Mouse (Mus musculus) skeletal muscle tissue, adult 2 months (tissue): Measurements from ENCODE around the gene Cyb5r3.

Experiments
- DNase-seq: peaks from one replicate; pipeline ENCODE4 v3.0.0-alpha.2; 2012; ENCODE audit warnings: low read depth, low spot score

Gene Cyb5r3

DNA sequence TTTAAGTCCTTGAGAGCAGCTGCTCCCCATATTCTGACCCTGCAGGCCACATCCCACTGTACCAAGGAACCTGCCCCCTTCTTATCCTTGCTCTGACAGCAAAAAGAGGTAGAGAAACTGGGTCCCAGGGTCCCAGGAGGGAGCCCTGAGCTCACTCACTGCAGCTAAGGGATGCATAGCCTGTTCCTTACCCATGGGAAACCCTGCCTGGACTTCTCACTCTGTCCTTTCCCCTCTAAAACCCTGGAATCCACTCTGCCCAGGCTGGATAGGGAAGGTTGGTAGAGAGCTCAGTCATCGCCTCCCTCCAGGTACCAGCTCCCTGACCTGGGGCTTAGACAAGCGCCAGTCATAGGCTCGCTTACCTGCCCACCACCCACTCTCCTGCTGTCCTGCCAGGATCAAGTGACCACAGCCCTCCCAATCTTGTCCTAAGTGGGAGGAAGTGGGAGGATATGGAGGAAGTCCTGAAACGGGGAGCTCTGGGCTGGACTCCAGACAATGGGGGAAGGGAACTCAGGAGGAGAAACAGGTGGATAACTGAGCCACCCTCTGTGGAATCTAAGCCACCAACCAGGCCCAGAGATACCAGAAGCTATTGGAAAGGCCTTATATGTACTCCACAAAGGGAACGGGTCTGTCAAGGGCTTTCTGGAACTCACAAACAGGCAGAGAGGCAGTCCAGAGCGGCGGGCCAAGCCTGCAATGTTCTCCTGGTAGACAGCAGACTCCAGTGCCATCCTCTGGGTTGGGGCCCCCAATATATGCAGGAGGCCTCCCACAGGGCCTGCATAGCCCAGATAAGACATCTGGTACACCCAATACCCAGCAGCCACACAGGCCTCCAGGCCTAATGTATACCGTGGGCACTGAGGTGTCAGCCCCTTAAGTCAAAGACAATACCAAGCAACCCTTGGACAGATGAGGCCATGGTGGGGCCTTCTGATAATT lies 2.3 kb downstream of the Cyb5r3 start:
- no peak for DNase-seq

DNA sequence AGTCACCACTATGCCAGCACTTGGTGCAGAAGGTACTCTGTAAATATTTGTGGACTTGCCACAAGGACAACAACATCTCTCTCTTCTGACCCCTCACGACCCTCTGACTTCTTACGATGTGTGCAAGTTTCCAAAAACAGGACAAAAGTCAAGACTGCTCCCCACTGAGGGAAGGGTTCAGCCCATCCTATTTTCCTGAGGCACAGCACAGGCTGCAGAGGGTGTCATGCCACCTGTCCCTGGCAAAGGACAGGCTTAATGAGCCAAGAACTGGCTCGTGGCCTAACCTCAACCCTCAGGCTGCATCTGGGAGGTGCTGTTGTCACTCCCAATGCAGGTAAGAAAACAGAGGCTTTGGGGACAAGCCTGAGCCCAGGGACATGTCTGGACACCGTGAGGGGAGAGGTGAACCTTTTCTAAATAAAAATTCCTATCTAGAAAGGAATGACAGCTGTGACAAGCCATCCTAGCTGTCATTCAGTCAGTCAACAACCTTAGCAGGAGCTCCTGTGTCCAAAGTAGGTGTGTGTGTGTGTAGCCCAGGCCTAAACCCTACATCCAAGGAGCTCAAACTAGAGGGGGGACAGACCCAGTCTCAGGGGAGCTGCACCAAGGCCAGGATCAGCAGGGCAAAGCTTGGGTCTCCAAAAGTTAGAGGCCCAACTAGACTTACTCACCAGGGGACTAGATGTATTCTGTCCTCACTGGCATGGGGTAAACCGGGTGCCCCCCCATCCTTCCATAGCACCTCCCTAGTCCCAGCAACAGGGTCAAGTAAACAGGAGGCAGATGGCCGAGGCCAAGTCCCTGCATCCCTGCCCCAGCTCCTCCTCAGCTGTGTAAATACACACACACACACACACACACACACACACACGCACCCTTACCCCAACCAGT lies 3.3 kb downstream of the Cyb5r3 start:
- no peak for DNase-seq

DNA sequence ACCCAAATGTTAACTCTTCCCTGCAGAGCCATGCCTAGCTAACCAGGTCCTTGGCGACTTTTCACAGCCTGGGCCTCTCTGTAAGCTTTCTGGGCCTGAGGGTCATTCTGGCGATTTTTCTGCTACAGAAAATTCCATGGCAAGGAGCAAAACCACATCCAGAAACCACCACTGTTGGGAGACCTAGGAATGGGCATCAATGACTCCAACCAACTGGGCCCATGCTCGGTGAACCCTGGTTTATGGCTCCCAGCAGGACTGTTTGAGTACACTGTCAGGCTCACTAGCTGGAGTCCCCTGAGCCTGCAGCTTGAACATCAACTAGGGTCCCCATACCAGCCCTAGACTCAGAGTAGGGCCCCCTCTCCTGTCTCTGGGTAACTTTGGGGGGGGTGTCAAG lies 4.1 kb downstream of the Cyb5r3 start:
- no peak for DNase-seq

- no peak for DNase-seq
Measured at GRCm38 (mm10) chr15:83167550-83168065, 4.8 kb downstream of the Cyb5r3 start.

- DNase-seq = no peak
Measured at GRCm38 (mm10) chr15:83167126-83167525, 5.3 kb downstream of the Cyb5r3 start.

GRCm38 (mm10) chr15:83166642-83167041 lies 5.8 kb downstream of the Cyb5r3 start:
- DNase-seq = peak; percentile 58

DNA sequence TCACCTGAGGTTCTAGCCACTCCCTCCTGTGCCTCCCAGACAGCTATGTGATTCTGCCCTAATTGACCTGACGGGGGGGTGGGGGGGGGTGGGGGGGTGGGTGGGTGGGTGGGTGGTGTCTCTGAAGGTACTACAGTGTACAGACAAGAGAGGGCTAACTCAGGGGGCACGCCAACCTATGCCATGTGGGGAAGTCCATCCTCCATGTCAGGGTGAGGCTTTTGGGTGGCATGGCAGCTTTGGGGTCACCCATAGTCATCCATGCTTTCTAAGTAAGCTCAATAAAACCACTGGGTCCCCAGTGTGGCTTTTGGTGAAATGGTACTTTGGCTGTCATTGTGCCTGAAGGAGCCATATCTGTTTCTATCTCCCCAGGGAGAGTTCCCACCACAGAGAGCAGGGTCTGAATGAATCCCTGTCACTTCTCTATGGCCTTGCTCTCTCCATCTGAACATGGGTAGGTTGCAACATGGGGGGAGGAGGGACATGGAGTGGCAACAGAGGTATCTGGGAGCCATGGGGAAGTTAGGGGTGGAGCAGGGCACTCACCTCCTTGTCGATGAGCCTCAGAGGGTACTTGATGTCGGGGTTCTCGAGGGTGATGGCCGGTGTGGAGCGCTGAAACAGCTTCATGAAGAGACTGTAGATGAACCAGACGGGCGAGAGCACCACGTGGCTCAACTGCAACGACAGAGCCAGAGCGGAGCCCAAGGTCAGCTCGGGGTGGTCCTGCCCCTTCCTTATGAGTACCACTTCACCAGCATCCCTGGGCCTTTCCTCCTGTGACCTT lies 6.7 kb downstream of the Cyb5r3 start:
- no peak for DNase-seq

- no peak for DNase-seq
Measured at GRCm38 (mm10) chr15:83164971-83165471, 7.4 kb downstream of the Cyb5r3 start.

- no peak for DNase-seq
Measured at GRCm38 (mm10) chr15:83162818-83163485, 9.4 kb downstream of the Cyb5r3 start.

GRCm38 (mm10) chr15:83162001-83162400 lies 10.4 kb downstream of the Cyb5r3 start:
- no peak for DNase-seq

DNA sequence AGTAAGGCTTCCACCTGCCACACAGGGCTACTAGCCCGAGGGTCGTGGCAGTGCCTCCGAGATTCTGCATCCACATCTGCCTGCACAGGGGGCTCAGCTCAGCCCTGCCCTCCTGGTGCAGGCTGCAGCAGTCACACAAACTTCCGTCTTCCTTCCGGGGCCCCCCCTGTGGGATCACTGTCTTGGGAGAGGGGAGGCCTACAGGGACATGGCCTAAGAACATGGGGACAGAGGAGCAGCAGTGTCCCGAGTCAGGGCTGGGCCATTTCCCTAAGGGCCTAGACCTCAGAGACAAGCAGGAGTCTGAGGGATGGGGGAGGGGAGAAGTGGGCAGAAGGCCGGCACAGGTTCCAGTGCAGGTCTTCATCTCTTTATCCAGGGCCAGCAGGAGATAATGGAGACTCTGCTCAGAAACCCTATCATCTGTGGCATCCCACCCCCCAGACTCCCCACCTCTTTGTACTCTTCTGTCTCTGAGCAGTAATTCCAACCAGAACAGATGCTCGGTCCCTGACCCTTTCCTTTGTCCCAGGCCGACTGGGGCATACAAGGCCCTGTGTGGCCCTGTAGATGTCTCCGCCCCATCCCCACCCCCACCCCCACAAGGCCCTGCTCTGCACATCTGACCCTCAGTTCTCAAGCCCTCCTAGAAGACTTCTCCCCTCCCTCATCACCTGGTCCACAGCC lies 11.2 kb downstream of the Cyb5r3 start:
- DNase-seq = no peak

DNA sequence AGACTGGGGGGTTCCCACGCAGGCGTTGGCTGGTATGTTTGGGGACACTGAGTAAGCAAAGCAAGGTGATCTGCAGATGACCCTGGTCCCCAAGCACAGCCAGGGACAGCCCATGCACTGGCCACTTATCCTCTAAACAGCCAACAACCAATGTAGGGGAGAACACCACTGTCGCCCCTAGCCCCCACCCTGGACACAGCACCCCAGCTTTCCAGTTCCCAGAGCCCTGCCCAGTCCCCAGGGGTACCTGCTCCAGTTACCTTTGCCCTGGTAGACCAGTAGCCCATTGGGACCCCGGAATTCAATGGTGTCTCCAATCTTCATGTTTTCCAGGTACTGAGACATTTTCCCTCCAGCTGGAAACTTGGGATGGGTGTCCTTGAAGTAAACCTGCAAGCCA lies 11.8 kb downstream of the Cyb5r3 start:
- no peak for DNase-seq

DNA sequence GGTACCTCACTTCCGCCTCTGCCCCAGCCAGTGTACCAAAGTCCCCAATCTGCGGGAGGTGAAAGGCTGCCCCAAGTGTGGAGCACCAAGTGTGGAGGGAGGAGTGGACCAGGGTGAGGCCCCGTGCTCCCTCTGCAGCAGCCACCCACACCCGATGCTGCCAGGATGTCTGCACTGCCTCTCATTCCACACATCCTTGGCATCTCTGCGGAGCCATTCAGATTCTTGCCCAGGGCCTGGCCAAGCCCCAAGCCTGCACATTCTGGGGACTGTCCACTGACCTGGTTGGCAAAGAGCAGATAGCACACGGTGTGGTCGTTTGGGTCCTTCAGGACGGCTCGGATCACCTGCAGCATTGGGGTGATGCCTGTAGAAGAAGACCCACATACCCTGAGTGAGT lies 12.6 kb downstream of the Cyb5r3 start:
- no peak for DNase-seq

DNA sequence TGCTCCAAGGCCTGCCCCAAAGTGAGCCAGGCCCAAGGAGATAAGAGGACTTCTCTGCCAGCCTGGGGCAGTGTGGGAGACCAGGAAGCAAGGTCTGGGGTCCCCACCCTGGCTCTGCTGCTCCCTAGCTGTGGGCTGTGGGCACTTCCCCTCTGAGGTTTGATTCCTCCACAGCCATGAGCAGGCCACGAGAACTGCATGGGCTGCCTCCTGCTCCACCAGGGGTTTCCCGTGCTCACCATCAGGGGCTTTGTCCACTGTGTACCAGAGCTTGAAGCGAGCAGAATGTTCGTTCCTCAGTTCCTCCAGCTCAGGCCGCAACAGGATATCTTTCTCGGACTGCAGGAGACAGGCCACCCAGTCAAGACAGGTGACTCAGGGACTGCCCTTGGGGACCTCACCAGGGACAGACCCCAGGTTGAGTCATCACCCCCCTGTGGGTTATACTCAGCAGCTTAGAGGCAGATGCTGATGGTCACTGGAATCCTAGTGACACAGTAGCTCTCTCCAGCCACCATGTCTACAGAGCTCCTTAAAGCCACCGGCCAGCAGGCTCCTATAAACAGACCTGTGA lies 13.7 kb downstream of the Cyb5r3 start:
- no peak for DNase-seq

GRCm38 (mm10) chr15:83157667-83158064 lies 14.7 kb downstream of the Cyb5r3 start:
- no peak for DNase-seq

DNA sequence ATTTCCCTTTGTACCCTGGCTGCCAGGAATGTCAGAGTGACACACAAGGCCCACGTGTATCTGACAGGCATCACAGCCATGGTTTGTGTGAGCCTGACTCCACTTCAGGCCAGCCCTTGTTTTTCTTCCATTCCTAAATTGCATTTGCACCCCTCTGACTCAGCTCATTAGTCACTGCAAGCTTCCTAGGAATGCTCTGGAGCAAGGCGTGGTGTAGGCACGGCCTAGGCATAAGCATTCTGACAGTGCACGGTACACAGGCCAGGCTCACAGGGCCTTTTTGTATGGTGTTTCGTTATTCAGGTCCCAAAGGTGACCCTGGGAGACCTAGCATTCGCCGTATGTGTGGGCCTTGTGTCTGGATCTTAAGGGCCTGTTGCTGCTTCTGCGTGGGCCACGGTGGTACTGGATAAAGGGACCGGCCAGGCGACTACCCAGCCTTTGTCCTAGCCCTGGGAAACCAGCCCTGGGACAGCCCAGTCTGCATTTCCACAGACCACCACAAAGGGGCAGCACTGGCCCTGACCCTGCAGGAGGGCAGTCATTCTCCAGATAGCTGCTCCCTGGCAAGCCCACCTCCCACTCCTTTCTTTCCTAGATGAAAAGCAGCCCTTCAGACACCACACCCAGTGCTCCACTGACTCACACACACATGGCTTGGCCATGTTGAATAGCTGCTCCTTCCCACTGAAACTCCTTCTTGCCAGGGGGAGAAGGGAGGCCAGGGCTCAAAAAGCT lies 15.3 kb downstream of the Cyb5r3 start:
- DNase-seq = peak; percentile 66

GRCm38 (mm10) chr15:83155672-83156419 lies 16.5 kb downstream of the Cyb5r3 start:
- DNase-seq = no peak

DNA sequence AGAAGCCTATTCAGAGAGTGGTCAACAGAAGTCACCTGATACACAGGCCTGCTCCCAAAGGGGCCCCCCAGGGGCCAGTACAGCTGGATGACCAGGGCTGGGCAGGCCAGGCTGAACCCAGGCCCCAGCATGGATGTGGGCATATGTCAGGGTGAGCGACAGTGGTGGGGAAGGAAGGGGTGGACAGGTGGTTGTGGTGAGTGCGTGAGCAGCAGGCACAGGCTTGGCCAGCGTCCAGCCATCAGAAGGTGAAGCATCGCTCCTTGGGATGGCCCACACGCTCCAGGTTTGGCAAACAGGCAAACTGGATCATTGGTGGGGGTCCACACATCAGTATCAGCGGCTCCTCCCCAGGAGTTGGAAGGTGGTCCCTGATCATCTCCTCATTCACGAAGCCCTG lies 18.1 kb downstream of the Cyb5r3 start:
- DNase-seq = no peak
